Mouse (Mus musculus) lung, adult 2 months (tissue): ENCODE measurements around the gene Krtap19-4. TPM values are rescaled to one million over a fixed set of nuclear protein-coding genes. Genes with fewer than 3 reads are reported as not detected.

Source experiments
- DNase-seq: peaks from one replicate; pipeline ENCODE4 v3.0.0; 2022
- H3K4me1 ChIP-seq: fragments of 200-500 bp; 2 replicates; pipeline ENCODE4 v1.6.1; 2011; ENCODE audit warnings: low read length; ENCODE audit not compliant: control insufficient read depth, insufficient read depth
- H3K4me3 ChIP-seq: fragments of 200-500 bp; replicated peaks from 2 replicates; pipeline ENCODE3; 2011; ENCODE audit warnings: low read depth, mild to moderate bottlenecking, control low read depth, low read length; ENCODE audit errors: extremely low read depth
- CTCF ChIP-seq: fragments of 200-500 bp; IDR thresholded peaks from 2 replicates; pipeline ENCODE4 v1.5.1; 2011; ENCODE audit warnings: mild to moderate bottlenecking, low read length, control low read depth; ENCODE audit not compliant: insufficient read depth
- POLR2A ChIP-seq: fragments of 200-500 bp; IDR thresholded peaks from 2 replicates; pipeline ENCODE4 v1.6.1; 2011; ENCODE audit warnings: low read depth, mild to moderate bottlenecking, control low read depth, low read length, borderline replicate concordance; ENCODE audit errors: extremely low read depth
- WGBS: fragments of 180-500 bp; shearing (Covaris S2); methylation state at CpG from one replicate; pipeline ENCODE4 v1.1.7; 2018; 5-methylcytosine and 5-hydroxymethylcytosine counted together
- polyA plus RNA-seq: library from polyadenylated mRNA; depleted of rRNA; stranded (reverse); fragments of >200 nt; gene quantifications from 2 replicates; pipeline ENCODE4 v1.2.3, GENCODE M21; 2012; rRNA removed

Krtap19-4 gene
- polyA plus RNA-seq = not detected in 2 replicates

DNA sequence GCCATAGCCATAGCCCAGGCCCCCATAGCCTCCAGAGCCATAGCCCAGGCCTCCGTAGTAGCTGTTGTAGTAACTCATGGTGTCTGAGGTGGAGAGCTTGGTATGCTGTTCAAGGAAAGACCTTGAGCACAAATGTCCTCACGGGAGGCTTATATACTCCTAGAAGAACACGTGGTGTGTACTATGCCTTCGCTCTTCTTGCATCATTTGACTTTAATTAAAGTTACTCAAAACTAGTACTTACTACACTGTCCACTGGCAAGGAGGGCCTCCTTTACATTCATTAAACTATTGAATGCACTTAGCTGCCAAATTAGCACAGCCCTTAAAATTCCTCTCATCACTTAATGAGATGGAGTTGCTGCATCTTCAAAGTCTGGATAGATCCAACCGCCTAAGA lies at the start of gene Krtap19-4:
Krtap19-4 (minus strand) TSS at position 101 of the 400 bp plus-strand sequence.
- DNase-seq = no peak
- 89% methylated on average over 5 of the region's 5 CpGs for WGBS
- Histone ChIP-seq H3K4me1 (no peaks in the 10 kb centered on the region), H3K4me3 (no peak within 1 kb of the TSS)
- no peak for TF ChIP-seq CTCF
- no peak for TF ChIP-seq POLR2A

DNA sequence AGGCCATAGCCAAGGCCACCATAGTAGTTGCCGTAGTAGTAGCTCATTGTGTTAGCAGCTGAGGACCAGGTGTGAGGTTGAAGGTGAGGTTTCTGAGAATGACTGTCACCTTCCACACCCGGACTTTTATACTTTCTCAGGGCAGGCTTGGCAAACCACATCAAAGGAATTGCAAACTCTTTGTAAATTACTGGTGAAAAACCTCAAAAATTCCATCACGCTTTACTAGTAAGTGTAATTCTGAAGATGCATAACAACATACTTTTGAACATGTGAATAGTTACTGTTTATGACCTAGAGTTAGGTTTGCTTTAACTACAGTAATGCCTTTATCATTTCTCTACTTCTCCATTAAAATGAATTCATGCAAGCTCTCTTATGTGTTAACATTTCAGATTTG lies 47.3 kb upstream of the Krtap19-4 start, which contains the start of gene Krtap19-9b:
Krtap19-9b (minus strand) TSS at position 101 of the 400 bp plus-strand sequence.
- no peak for DNase-seq
- no peak for TF ChIP-seq POLR2A
- H3K4me1 ChIP-seq = no peaks in the 10 kb centered on the region
- H3K4me3 ChIP-seq = no peak within 1 kb of the TSS
- WGBS = 75% methylated on average over 3 of the region's 3 CpGs

DNA sequence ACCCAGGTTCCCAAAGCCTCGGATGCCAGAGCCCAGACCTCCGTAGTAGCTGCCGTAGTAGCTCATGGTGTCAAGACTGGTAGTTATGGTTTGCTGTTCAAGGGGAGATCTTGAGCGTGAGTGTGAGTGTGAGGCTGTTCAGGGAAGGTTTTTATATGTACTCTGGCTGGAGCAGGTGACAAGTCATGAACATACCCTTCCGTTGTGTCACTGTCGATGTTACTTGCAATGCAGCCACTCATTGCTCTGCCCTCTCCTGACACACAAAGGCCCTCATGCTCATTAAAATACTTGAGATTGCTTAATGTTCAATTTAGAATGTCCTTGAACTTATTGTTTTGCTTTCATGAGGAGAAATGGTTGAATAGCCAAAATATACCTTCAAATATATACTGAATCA lies 11.5 kb upstream of the Krtap19-4 start, which contains the start of gene Krtap19-5:
Krtap19-5 (minus strand) TSS at position 101 of the 400 bp plus-strand sequence.
- TF ChIP-seq POLR2A (no peak), CTCF (no peak)
- WGBS = 86% methylated on average over 6 of the region's 6 CpGs
- H3K4me1 ChIP-seq = no peaks in the 10 kb centered on the region
- no peak for DNase-seq
- no peak within 1 kb of the TSS for H3K4me3 ChIP-seq

DNA sequence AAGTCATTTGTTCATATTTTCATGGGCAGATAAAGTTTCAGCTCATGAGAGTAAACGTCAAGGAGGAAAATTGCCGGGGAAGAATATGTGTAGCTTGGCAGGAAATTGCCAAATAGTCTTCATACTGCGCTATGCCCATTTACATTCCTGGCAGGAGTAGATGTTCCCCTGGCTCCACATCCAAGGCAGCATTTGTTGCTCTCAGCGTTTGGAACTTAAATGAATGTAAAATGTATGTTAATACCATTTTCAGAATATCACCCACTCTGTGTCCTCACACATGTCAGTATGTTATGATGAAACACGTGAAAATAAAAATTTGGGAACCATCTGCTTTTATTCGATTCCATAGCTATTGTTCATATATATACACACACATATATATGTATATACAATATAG lies 2.0 kb upstream of the Krtap19-4 start:
- no peak for DNase-seq
- no peak for TF ChIP-seq POLR2A
- no peak for TF ChIP-seq CTCF
- no peaks in the 10 kb centered on the region for H3K4me1 ChIP-seq
- no peak overlapping the region for H3K4me3 ChIP-seq
- 73% methylated on average over 6 of the region's 6 CpGs for WGBS

DNA sequence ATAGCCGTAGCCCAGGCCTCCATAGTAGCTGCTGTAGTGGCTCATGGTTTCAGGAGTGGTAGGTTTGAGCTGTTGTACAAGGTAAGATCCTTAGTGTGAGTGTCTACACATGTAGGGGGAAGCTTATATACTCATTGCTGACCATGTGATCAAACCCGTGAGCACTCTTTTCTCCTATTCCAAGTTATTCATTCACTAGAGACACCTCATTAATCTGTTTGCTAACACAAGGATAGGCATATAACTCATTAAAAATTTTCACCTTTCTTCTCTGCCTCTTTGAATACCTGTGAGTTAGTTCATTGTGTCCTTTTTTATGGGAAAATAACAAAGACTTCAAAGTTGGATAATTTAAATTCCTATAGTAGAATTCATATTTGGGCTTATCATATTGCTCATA lies 7.0 kb downstream of the Krtap19-4 start, which contains the start of gene Krtap19-3:
Krtap19-3 (minus strand) TSS at position 101 of the 400 bp plus-strand sequence.
- DNase-seq = no peak
- 82% methylated on average over 2 of the region's 2 CpGs for WGBS
- Histone ChIP-seq H3K4me1 (no peaks in the 10 kb centered on the region), H3K4me3 (no peak within 1 kb of the TSS)
- TF ChIP-seq CTCF (no peak), POLR2A (no peak)

DNA sequence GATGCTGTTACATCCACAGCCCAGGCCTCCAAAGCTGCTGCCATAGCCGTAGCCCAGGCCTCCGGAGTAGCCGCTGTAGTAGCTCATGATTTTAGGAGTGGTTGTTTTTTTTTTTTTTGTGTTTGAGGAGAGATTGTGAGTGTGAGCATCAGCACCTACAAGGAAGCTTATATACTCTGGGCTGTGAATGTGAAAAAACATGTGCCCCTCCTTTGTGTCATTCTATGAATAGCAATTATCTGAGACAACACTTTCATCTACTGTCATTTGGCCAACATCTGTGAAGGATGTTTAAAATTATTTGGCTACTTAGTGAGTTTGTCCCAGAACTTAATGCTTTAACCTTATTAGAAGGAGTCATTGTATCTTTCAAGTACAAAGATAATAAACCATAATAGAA lies 10.7 kb downstream of the Krtap19-4 start, which contains the start of gene Krtap19-2:
Krtap19-2 (minus strand) TSS at position 101 of the 400 bp plus-strand sequence.
- DNase-seq = no peak
- Histone ChIP-seq H3K4me1 (no peaks in the 10 kb centered on the region), H3K4me3 (no peak within 1 kb of the TSS)
- 89% methylated on average over 3 of the region's 3 CpGs for WGBS
- TF ChIP-seq CTCF (no peak), POLR2A (no peak)

DNA sequence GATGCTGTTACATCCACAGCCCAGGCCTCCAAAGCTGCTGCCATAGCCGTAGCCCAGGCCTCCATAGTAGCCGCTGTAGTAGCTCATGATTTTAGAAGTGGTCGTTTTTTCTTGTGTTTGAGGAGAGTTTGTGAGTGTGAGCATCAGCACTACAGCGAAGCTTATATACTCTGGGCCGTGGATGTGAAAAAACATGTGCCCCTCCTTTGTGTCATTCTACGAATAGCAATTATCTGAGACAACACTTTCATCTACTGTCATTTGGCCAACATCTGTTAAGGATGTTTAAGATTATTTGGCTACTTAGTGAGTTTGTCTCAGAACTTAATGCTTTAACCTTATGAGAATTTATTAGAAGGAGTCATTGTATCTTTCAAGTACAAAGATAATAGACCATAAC lies 15.6 kb downstream of the Krtap19-4 start, which contains the start of gene Krtap19-1:
Krtap19-1 (minus strand) TSS at position 101 of the 400 bp plus-strand sequence.
- DNase-seq = no peak
- Histone ChIP-seq H3K4me1 (no peaks in the 10 kb centered on the region), H3K4me3 (no peak within 1 kb of the TSS)
- no peak for TF ChIP-seq POLR2A
- TF ChIP-seq CTCF = no peak
- 76% methylated on average over 6 of the region's 6 CpGs for WGBS

DNA sequence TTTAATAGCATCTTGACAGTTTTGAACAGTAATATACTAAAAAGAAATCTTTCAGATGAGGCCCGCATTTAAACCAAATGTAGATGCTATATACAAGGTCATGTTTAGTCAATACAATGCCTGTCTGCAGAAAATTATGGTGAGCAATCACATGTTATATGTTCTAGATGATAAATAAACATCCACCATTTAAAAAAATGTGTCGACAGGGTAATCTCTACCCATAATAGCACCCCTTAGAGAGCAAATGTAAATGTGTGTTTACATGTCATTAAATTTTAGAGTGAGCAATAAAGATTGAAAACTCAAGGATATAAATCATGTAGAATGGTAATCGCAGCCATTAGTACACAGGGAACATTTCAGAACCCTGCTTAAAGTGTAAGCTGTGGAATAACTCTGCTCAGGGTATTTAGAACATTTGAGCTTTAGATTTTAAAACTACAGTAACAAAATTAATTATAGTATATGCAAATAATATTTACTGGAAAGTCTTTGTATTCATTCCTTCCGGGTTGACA lies 19.9 kb downstream of the Krtap19-4 start:
- no peak for TF ChIP-seq CTCF
- no peak for TF ChIP-seq POLR2A
- H3K4me3 ChIP-seq = no peak overlapping the region
- no peaks in the 10 kb centered on the region for H3K4me1 ChIP-seq
- 86% methylated on average over 4 of the region's 4 CpGs for WGBS
- DNase-seq = no peak

DNA sequence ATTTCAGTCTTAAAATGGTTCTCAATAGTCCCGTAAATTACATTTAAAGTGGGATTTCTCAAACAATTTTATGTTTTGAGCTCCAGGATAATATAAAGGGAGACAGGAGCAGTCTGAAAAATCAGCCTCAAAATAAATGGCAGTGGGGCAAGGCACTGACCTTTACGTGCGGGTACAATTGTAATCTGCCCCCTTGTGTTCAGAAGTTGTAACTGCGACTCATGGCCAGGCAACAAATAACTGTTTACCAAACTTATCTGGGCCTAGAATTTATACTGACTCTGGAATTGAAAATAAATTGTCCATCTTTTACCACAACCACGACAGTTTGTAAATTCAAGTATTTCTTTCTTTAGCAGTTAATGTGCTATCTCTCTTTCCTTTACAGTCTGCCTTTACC lies 33.4 kb downstream of the Krtap19-4 start:
- DNase-seq = no peak
- Histone ChIP-seq H3K4me3 (no peak overlapping the region), H3K4me1 (no peaks in the 10 kb centered on the region)
- 12% methylated on average over 5 of the region's 5 CpGs for WGBS
- TF ChIP-seq POLR2A (no peak), CTCF (no peak)

DNA sequence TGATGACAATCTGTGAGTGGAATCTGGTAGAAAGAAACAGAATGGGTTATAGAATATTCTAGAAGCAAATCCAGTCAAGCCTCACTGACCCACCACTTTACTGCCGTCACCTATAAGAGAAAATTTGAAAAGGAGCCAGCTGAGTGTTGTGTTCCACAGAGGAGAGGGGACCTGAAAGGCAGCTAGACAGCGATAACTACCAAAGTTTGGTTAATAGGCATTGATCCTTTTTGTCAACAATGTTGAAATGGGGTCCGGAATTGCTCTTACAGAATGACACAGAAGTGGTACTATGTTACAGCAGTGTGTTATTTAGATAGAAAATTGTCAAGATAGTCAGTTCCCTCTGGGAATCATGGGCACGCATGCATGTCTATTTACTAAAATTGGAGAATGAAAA lies 36.3 kb downstream of the Krtap19-4 start:
- TF ChIP-seq POLR2A = no peak
- TF ChIP-seq CTCF = no peak
- Histone ChIP-seq H3K4me3 (no peak overlapping the region), H3K4me1 (no peaks in the 10 kb centered on the region)
- 79% methylated on average over 4 of the region's 4 CpGs for WGBS
- DNase-seq = no peak
